Mouse (Mus musculus): ENCODE results near the gene Ltf. TPM values are rescaled to one million over a fixed set of nuclear protein-coding genes. Genes with fewer than 3 reads are reported as not detected.

Ltf gene
- polyA plus RNA-seq, 1 experiment, result 7.6 TPM

DNA sequence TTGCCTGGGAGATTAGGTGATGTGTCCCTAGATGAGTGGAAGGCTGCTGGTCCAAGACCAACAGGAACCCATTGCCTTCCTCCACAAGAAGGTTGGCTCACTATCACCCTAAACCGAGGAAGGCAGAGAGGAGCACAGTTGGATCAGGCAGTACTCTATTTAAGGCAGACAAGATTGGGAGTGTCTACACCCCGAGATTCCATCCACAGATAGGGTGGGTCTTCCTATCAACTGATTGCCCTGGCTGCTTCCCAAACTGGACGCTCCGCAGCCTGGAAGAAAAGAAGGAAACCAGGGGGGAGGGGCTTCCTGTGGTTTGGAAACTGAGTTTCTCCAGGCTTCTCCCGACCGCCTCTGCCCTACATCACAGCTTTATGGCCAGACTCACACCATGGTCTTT, 28.9 kb upstream of the Ltf start, which contains the start of gene Rtp3:
Gene Rtp3, minus strand, starts transcription at position 380 of the 400 bp plus-strand sequence.
- Histone ChIP-seq H3K4me1 (peaks cover 47% of the 10 kb centered on the region), H3K36me3 (replicated peaks; ENCODE audit: low read length) (no peaks in the 10 kb centered on the region), H3K27me3 (replicated peaks) (peaks cover 25% of the 10 kb centered on the region), H3K4me3 (replicated peaks) (no peak within 1 kb of the TSS), H3K9me3 (no peaks in the 10 kb centered on the region; the same call in 1 of the 2 replicates)
- TF ChIP-seq GATA1 (IDR thresholded peaks at IDR 0.05; ENCODE audit: borderline replicate concordance, low read length) (no peak), FLI1 (IDR thresholded peaks at IDR 0.05; ENCODE audit: low read length) (no peak)

GRCm38 (mm10) chr9:110993281-110993709, 25.8 kb upstream of the Ltf start:
- Histone ChIP-seq H3K36me3 (replicated peaks; ENCODE audit: low read length) (no peaks in the 10 kb centered on the region), H3K4me1 (peaks cover 46% of the 10 kb centered on the region), H3K27me3 (replicated peaks) (peaks cover 25% of the 10 kb centered on the region), H3K9me3 (no peaks in the 10 kb centered on the region), H3K4me3 (replicated peaks) (no peak overlapping the region)
- TF ChIP-seq GATA1 (IDR thresholded peaks at IDR 0.05; ENCODE audit: borderline replicate concordance, low read length), result no peak
- no peak for TF ChIP-seq FLI1 (IDR thresholded peaks at IDR 0.05; ENCODE audit: low read length)

- peaks cover 49% of the 10 kb centered on the region for H3K4me1 ChIP-seq
- no peaks in the 10 kb centered on the region for H3K9me3 ChIP-seq
- TF ChIP-seq GATA1 (IDR thresholded peaks at IDR 0.05; ENCODE audit: borderline replicate concordance, low read length), result no peak
- TF ChIP-seq FLI1 (IDR thresholded peaks at IDR 0.05; ENCODE audit: low read length), result no peak
- H3K27me3 ChIP-seq (replicated peaks), result peaks cover 15% of the 10 kb centered on the region
- no peaks in the 10 kb centered on the region for H3K36me3 ChIP-seq (replicated peaks; ENCODE audit: low read length)
- peak overlapping the region; percentile 89 for H3K4me3 ChIP-seq (replicated peaks)
These were observed 24.3 kb upstream of the Ltf start for GRCm38 (mm10) chr9:110994716-110995172.

- Histone ChIP-seq H3K27me3 (replicated peaks) (peaks cover 15% of the 10 kb centered on the region), H3K4me1 (peaks cover 35% of the 10 kb centered on the region), H3K4me3 (replicated peaks) (no peak overlapping the region), H3K36me3 (replicated peaks; ENCODE audit: low read length) (no peaks in the 10 kb centered on the region), H3K9me3 (no peaks in the 10 kb centered on the region)
- TF ChIP-seq FLI1 (IDR thresholded peaks at IDR 0.05; ENCODE audit: low read length) (no peak), GATA1 (IDR thresholded peaks at IDR 0.05; ENCODE audit: borderline replicate concordance, low read length) (no peak)
These were observed 21.8 kb upstream of the Ltf start for GRCm38 (mm10) chr9:110997245-110997644.

GRCm38 (mm10) chr9:110999056-110999455, 20.0 kb upstream of the Ltf start:
- Histone ChIP-seq H3K36me3 (replicated peaks; ENCODE audit: low read length) (no peaks in the 10 kb centered on the region), H3K9me3 (no peaks in the 10 kb centered on the region)

DNA sequence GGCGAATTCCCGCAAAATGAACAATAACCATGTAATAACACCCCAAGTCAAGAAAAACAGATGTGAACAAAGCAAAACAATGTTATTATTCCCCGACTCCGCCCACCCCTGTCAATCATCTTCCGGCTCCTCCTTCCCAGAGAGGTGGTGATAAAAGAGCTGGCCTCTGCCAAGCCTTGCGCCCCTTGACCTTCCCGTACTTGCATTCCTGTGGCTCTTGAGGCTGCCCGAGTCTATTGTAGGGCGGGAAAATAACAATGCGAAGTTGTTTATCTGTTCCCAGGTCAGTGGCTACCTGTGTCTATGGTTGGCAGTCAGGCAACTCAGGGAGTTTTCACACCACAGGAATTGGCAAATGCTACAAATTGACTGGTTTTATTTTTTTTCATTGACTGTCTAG, 19.2 kb upstream of the Ltf start:
- no peak for TF ChIP-seq FLI1 (IDR thresholded peaks at IDR 0.05; ENCODE audit: low read length)
- TF ChIP-seq GATA1 (IDR thresholded peaks at IDR 0.05; ENCODE audit: borderline replicate concordance, low read length), result no peak
- peaks cover 22% of the 10 kb centered on the region for H3K27me3 ChIP-seq (replicated peaks)
- peaks cover 26% of the 10 kb centered on the region for H3K4me1 ChIP-seq
- H3K9me3 ChIP-seq, result no peaks in the 10 kb centered on the region
- H3K4me3 ChIP-seq (replicated peaks), result no peak overlapping the region
- H3K36me3 ChIP-seq (replicated peaks; ENCODE audit: low read length), result no peaks in the 10 kb centered on the region

More at GRCm38 (mm10) chr9:110999056-110999455, 20.0 kb upstream of the Ltf start:
- Histone ChIP-seq H3K4me3 (replicated peaks) (no peak overlapping the region), H3K4me1 (peaks cover 31% of the 10 kb centered on the region), H3K27me3 (replicated peaks) (peaks cover 16% of the 10 kb centered on the region)
- TF ChIP-seq FLI1 (IDR thresholded peaks at IDR 0.05; ENCODE audit: low read length) (no peak), GATA1 (IDR thresholded peaks at IDR 0.05; ENCODE audit: borderline replicate concordance, low read length) (no peak)

GRCm38 (mm10) chr9:111001621-111002020, 17.4 kb upstream of the Ltf start:
- peaks cover 38% of the 10 kb centered on the region for H3K27me3 ChIP-seq (replicated peaks)
- peaks cover 24% of the 10 kb centered on the region for H3K4me1 ChIP-seq
- H3K4me3 ChIP-seq (replicated peaks), result no peak overlapping the region
- TF ChIP-seq FLI1 (IDR thresholded peaks at IDR 0.05; ENCODE audit: low read length) (no peak), GATA1 (IDR thresholded peaks at IDR 0.05; ENCODE audit: borderline replicate concordance, low read length) (no peak)
- H3K9me3 ChIP-seq, result no peaks in the 10 kb centered on the region
- no peaks in the 10 kb centered on the region for H3K36me3 ChIP-seq (replicated peaks; ENCODE audit: low read length)

GRCm38 (mm10) chr9:111003279-111003678, 15.8 kb upstream of the Ltf start:
- Histone ChIP-seq H3K4me1 (peaks cover 12% of the 10 kb centered on the region), H3K4me3 (replicated peaks) (no peak overlapping the region), H3K9me3 (no peaks in the 10 kb centered on the region), H3K36me3 (replicated peaks; ENCODE audit: low read length) (no peaks in the 10 kb centered on the region), H3K27me3 (replicated peaks) (peaks cover 47% of the 10 kb centered on the region)
- TF ChIP-seq FLI1 (IDR thresholded peaks at IDR 0.05; ENCODE audit: low read length), result no peak
- no peak for TF ChIP-seq GATA1 (IDR thresholded peaks at IDR 0.05; ENCODE audit: borderline replicate concordance, low read length)

- Histone ChIP-seq H3K9me3 (no peaks in the 10 kb centered on the region), H3K4me1 (0 out of 2 replicates have a peak, but pooled peaks cover 3% of the 10 kb centered on the region), H3K4me3 (replicated peaks) (no peak overlapping the region), H3K27me3 (replicated peaks) (peaks cover 68% of the 10 kb centered on the region), H3K36me3 (replicated peaks; ENCODE audit: low read length) (no peaks in the 10 kb centered on the region)
- no peak for TF ChIP-seq FLI1 (IDR thresholded peaks at IDR 0.05; ENCODE audit: low read length)
- no peak for TF ChIP-seq GATA1 (IDR thresholded peaks at IDR 0.05; ENCODE audit: borderline replicate concordance, low read length)
These were observed 12.5 kb upstream of the Ltf start for GRCm38 (mm10) chr9:111006544-111006943.

GRCm38 (mm10) chr9:111009763-111010162, 9.3 kb upstream of the Ltf start:
- no peaks in the 10 kb centered on the region for H3K36me3 ChIP-seq (replicated peaks; ENCODE audit: low read length)
- TF ChIP-seq FLI1 (IDR thresholded peaks at IDR 0.05; ENCODE audit: low read length) (no peak), GATA1 (IDR thresholded peaks at IDR 0.05; ENCODE audit: borderline replicate concordance, low read length) (no peak)
- peaks cover 9% of the 10 kb centered on the region for H3K4me1 ChIP-seq
- no peaks in the 10 kb centered on the region for H3K9me3 ChIP-seq
- H3K27me3 ChIP-seq (replicated peaks), result peaks cover 69% of the 10 kb centered on the region
- H3K4me3 ChIP-seq (replicated peaks), result no peak overlapping the region

Data from megakaryocyte, embryonic 14.5 days (primary cell).